Mouse (Mus musculus) brain, embryonic 14.5 days (tissue): ENCODE results near the gene Inpp5k. TPM values are rescaled to one million over a fixed set of nuclear protein-coding genes. Genes with fewer than 3 reads are reported as not detected.

ENCODE experiments used
- DNase-seq: peaks from one replicate; pipeline ENCODE4 v3.0.0-alpha.2; 2011; ENCODE audit warnings: low read depth
- CTCF ChIP-seq: fragments of 200-500 bp; IDR thresholded peaks from 2 replicates; pipeline ENCODE4 v1.5.1; 2012; ENCODE audit warnings: inconsistent platforms, mild to moderate bottlenecking, moderate library complexity, borderline replicate concordance; ENCODE audit not compliant: insufficient read depth, insufficient read length; ENCODE audit errors: extremely low read depth
- POLR2A ChIP-seq: fragments of 200-500 bp; IDR thresholded peaks from 2 replicates; pipeline ENCODE4 v1.6.1; 2012; ENCODE audit warnings: mild to moderate bottlenecking, inconsistent platforms, borderline replicate concordance; ENCODE audit not compliant: poor library complexity, insufficient read depth, insufficient read length, severe bottlenecking; ENCODE audit errors: extremely low read depth
- polyA plus RNA-seq: library from polyadenylated mRNA; depleted of rRNA; stranded (reverse); fragments of >200 nt; gene quantifications from 2 replicates; pipeline ENCODE4 v1.2.3, GENCODE M21; 2012

Gene Inpp5k
- polyA plus RNA-seq, 1 experiment = 53.7 TPM

GRCm38 (mm10) chr11:75656621-75657590 is 26.1 kb downstream of the Inpp5k start:
- TF ChIP-seq CTCF = no peak
- no peak for TF ChIP-seq POLR2A
- DNase-seq = no peak

GRCm38 (mm10) chr11:75657841-75658240 is 27.1 kb downstream of the Inpp5k start:
- TF ChIP-seq POLR2A = no peak
- no peak for TF ChIP-seq CTCF
- no peak for DNase-seq

- TF ChIP-seq POLR2A = no peak
- TF ChIP-seq CTCF = no peak
- no peak for DNase-seq
Observed at GRCm38 (mm10) chr11:75658311-75658710, 27.5 kb downstream of the Inpp5k start.

- no peak for DNase-seq
- TF ChIP-seq POLR2A (no peak), CTCF (no peak)
Observed at GRCm38 (mm10) chr11:75658996-75659750, 28.4 kb downstream of the Inpp5k start.

- TF ChIP-seq POLR2A (no peak), CTCF (no peak)
- DNase-seq = no peak
Observed at GRCm38 (mm10) chr11:75660081-75660590, 29.3 kb downstream of the Inpp5k start.

- no peak for DNase-seq
- TF ChIP-seq CTCF (no peak), POLR2A (no peak)
Observed at GRCm38 (mm10) chr11:75660941-75661800, 30.4 kb downstream of the Inpp5k start.

GRCm38 (mm10) chr11:75662131-75662530 is 31.3 kb downstream of the Inpp5k start:
- TF ChIP-seq POLR2A = no peak
- no peak for TF ChIP-seq CTCF
- no peak for DNase-seq

GRCm38 (mm10) chr11:75666296-75666695 is 35.5 kb downstream of the Inpp5k start:
- no peak for DNase-seq
- no peak for TF ChIP-seq POLR2A
- no peak for TF ChIP-seq CTCF

- TF ChIP-seq POLR2A (no peak), CTCF (no peak)
- no peak for DNase-seq
Observed at GRCm38 (mm10) chr11:75668621-75669020, 37.8 kb downstream of the Inpp5k start.

- no peak for DNase-seq
Observed at GRCm38 (mm10) chr11:75669176-75669852, 38.5 kb downstream of the Inpp5k start.

More at GRCm38 (mm10) chr11:75669176-75669852, 38.5 kb downstream of the Inpp5k start:
- no peak for TF ChIP-seq POLR2A
- TF ChIP-seq CTCF = no peak
